Mouse (Mus musculus): ENCODE data around the gene Nipal3. TPM values are rescaled to one million over a fixed set of nuclear protein-coding genes. Genes with fewer than 3 reads are reported as not detected.

Nipal3 gene
- polyA plus RNA-seq, 1 experiment from 2014 or later = 1.6 TPM

DNA sequence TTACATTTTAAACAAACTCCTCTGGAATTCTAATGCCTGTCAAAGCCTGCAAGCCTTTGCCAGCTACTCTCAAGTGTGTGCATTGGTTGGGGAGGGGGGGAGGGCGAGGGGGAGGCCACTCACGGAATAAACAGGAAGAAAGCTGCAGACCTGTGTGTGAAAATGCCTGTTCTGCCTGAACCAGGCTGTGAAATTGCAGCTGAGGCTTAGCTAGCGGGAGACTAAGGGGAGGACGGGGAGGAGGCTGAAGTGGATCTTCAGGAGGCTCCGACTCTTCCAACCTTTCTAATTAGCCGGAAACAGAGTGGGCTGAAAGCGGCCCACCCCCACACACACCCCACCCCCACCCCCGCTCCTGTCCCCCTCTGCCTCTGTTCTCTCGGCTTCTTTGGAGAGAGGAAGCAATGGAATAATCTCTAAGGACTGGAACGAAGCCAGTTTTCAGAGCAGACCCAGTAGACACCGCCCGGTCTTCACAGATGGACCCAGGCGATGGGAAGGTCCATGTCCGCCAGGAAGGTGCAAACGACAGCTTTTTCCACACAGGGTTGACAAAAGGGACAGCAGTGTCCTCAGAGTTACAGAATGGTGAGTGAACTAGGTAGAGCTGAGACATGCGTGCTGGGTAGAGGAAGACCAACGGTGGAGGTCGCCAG is 43.4 kb downstream of the Nipal3 start:
- Histone ChIP-seq H3K9ac (replicated peaks) (no peak overlapping the region), H3K4me3 (ENCODE audit: low read depth, low read length) (no peak overlapping the region), H3K27ac (ENCODE audit: low read depth) (no peak overlapping the region), H3K27me3 (ENCODE audit: insufficient read depth, low read length) (no peaks in the 10 kb centered on the region), H3K36me3 (replicated peaks; ENCODE audit: insufficient read depth, low read length) (no peaks in the 10 kb centered on the region), H3K4me2 (ENCODE audit: low read depth, low read length) (no peak overlapping the region), H3K4me1 (ENCODE audit: insufficient read depth) (no peaks in the 10 kb centered on the region), H3K9me3 (ENCODE audit: low read length) (no peaks in the 10 kb centered on the region)
- 58% methylated on average over 18 of the region's 18 CpGs for WGBS (ENCODE audit: insufficient replicate concordance)
- no peak for TF ChIP-seq EP300 (IDR thresholded peaks at IDR 0.05; ENCODE audit: low read depth)
- TF ChIP-seq CTCF (IDR thresholded peaks at IDR 0.05; ENCODE audit: low read depth) = no peak
- DNase-seq (no peak), ATAC-seq (no peak)

- Histone ChIP-seq H3K27me3 (ENCODE audit: insufficient read depth, low read length) (no peaks in the 10 kb centered on the region), H3K9me3 (ENCODE audit: low read length) (no peaks in the 10 kb centered on the region), H3K9ac (replicated peaks) (no peak overlapping the region), H3K4me2 (ENCODE audit: low read depth, low read length) (no peak overlapping the region), H3K36me3 (replicated peaks; ENCODE audit: insufficient read depth, low read length) (no peaks in the 10 kb centered on the region), H3K27ac (ENCODE audit: low read depth) (no peak overlapping the region), H3K4me3 (ENCODE audit: low read depth, low read length) (no peak overlapping the region), H3K4me1 (ENCODE audit: insufficient read depth) (peaks cover 10% of the 10 kb centered on the region)
- no peak for TF ChIP-seq CTCF (IDR thresholded peaks at IDR 0.05; ENCODE audit: low read depth)
- no peak for TF ChIP-seq EP300 (IDR thresholded peaks at IDR 0.05; ENCODE audit: low read depth)
- WGBS (ENCODE audit: insufficient replicate concordance) = 52% methylated on average over 5 of the region's 5 CpGs
- ATAC-seq (no peak), DNase-seq (no peak)
Observed at GRCm38 (mm10) chr4:135442473-135442872, 52.4 kb downstream of the Nipal3 start.

DNA sequence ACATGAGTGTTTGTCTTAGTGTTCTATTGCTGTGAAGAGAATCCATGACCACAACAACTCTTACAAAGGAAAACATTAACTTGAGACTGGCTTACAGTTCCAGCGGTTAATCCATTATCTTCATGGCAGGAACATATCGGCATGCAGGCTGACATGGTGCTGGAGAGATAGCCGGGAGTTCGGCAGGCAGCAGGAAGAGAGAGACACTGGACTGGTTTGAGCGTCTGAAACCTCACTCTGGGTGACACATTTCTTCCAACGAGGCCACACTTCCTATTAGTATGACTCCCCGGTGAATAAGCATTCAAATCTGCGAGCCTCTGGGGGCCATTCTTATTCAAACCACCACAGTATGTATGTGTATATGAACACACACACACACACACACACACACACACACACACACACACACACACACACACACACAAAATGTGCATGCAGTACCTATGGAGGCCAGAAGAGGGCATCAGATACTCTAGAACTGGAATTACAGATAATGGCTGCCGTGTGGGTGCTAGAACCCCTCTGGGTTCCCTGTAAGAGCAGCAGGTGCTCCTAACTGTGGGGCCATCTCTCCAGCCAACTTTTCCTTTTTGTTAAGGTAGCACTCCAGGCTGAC is 54.8 kb downstream of the Nipal3 start:
- ATAC-seq = peak; percentile 70
- TF ChIP-seq CTCF (IDR thresholded peaks at IDR 0.05; ENCODE audit: low read depth) (peak; percentile 85), EP300 (IDR thresholded peaks at IDR 0.05; ENCODE audit: low read depth) (peak; percentile 92)
- no peaks in the 10 kb centered on the region for H3K27me3 ChIP-seq (ENCODE audit: insufficient read depth, low read length)
- H3K9ac ChIP-seq (replicated peaks) = peak overlapping the region; percentile 45
- H3K4me2 ChIP-seq (ENCODE audit: low read depth, low read length) = peak overlapping the region; percentile 52
- peak overlapping the region; percentile 91 for H3K27ac ChIP-seq (ENCODE audit: low read depth)
- peaks cover 14% of the 10 kb centered on the region for H3K4me1 ChIP-seq (ENCODE audit: insufficient read depth)
- WGBS (ENCODE audit: insufficient replicate concordance) = 23% methylated on average over 9 of the region's 9 CpGs
- H3K36me3 ChIP-seq (replicated peaks; ENCODE audit: insufficient read depth, low read length) = no peaks in the 10 kb centered on the region
- DNase-seq = peak; percentile 74
- no peaks in the 10 kb centered on the region for H3K9me3 ChIP-seq (ENCODE audit: low read length)
- peak overlapping the region; percentile 19; the same call in 1 of the 2 replicates for H3K4me3 ChIP-seq (ENCODE audit: low read depth, low read length)

DNA sequence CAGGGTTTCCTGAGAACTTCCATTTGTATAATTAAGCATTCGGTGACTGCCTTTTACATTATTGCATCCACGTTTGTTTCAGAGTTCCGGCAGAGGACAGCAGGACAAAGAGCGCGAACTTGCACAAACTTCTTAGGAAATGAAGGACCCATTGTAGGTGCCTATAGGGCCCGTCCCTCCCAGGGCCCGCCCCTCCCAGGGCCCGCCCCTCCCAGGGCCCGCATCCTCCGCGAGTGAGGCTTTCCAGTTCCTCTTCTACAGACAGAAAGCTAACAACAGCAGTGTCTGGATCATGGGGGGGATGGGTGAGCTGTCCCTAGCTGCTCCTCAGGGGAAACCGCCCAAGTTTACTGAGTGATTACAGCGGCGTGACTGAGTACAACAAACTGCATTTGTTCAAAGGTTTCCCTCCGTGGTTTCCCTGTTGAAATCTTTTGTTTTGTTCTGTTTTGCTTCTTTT is 55.6 kb downstream of the Nipal3 start:
- peak overlapping the region; percentile 91 for H3K27ac ChIP-seq (ENCODE audit: low read depth)
- DNase-seq (peak; percentile 90), ATAC-seq (peak; percentile 95)
- peaks cover 18% of the 10 kb centered on the region for H3K4me1 ChIP-seq (ENCODE audit: insufficient read depth)
- H3K9me3 ChIP-seq (ENCODE audit: low read length) = no peaks in the 10 kb centered on the region
- TF ChIP-seq CTCF (IDR thresholded peaks at IDR 0.05; ENCODE audit: low read depth) = 0 out of 2 replicates have a peak, but pooled peaks have one; percentile 1
- no peak for TF ChIP-seq EP300 (IDR thresholded peaks at IDR 0.05; ENCODE audit: low read depth)
- no peaks in the 10 kb centered on the region for H3K27me3 ChIP-seq (ENCODE audit: insufficient read depth, low read length)
- peak overlapping the region; percentile 45 for H3K9ac ChIP-seq (replicated peaks)
- peak overlapping the region; percentile 52 for H3K4me2 ChIP-seq (ENCODE audit: low read depth, low read length)
- WGBS (ENCODE audit: insufficient replicate concordance) = 2% methylated on average over 15 of the region's 15 CpGs
- H3K36me3 ChIP-seq (replicated peaks; ENCODE audit: insufficient read depth, low read length) = no peaks in the 10 kb centered on the region
- H3K4me3 ChIP-seq (ENCODE audit: low read depth, low read length) = peak overlapping the region; percentile 19

GRCm38 (mm10) chr4:135437924-135438323 is 56.9 kb downstream of the Nipal3 start:
- DNase-seq (no peak), ATAC-seq (no peak)
- no peaks in the 10 kb centered on the region for H3K9me3 ChIP-seq (ENCODE audit: low read length)
- H3K36me3 ChIP-seq (replicated peaks; ENCODE audit: insufficient read depth, low read length) = no peaks in the 10 kb centered on the region
- peaks cover 19% of the 10 kb centered on the region for H3K4me1 ChIP-seq (ENCODE audit: insufficient read depth)
- no peak overlapping the region for H3K9ac ChIP-seq (replicated peaks)
- no peak overlapping the region for H3K4me3 ChIP-seq (ENCODE audit: low read depth, low read length)
- TF ChIP-seq EP300 (IDR thresholded peaks at IDR 0.05; ENCODE audit: low read depth) (no peak), CTCF (IDR thresholded peaks at IDR 0.05; ENCODE audit: low read depth) (no peak)
- no peak overlapping the region for H3K4me2 ChIP-seq (ENCODE audit: low read depth, low read length)
- H3K27me3 ChIP-seq (ENCODE audit: insufficient read depth, low read length) = no peaks in the 10 kb centered on the region
- H3K27ac ChIP-seq (ENCODE audit: low read depth) = no peak overlapping the region

- no peak; the same call in 1 of the 2 replicates for TF ChIP-seq EP300 (IDR thresholded peaks at IDR 0.05; ENCODE audit: low read depth)
- no peak for TF ChIP-seq CTCF (IDR thresholded peaks at IDR 0.05; ENCODE audit: low read depth)
- no peak overlapping the region for H3K4me2 ChIP-seq (ENCODE audit: low read depth, low read length)
- H3K27ac ChIP-seq (ENCODE audit: low read depth) = no peak overlapping the region
- ATAC-seq (no peak), DNase-seq (peak; percentile 32)
- H3K9ac ChIP-seq (replicated peaks) = no peak overlapping the region
- H3K4me3 ChIP-seq (ENCODE audit: low read depth, low read length) = no peak overlapping the region
- no peaks in the 10 kb centered on the region for H3K9me3 ChIP-seq (ENCODE audit: low read length)
- H3K36me3 ChIP-seq (replicated peaks; ENCODE audit: insufficient read depth, low read length) = no peaks in the 10 kb centered on the region
- 36% methylated on average over 13 of the region's 13 CpGs for WGBS (ENCODE audit: insufficient replicate concordance)
- H3K4me1 ChIP-seq (ENCODE audit: insufficient read depth) = peaks cover 19% of the 10 kb centered on the region
- no peaks in the 10 kb centered on the region for H3K27me3 ChIP-seq (ENCODE audit: insufficient read depth, low read length)
Observed at GRCm38 (mm10) chr4:135436291-135436690, 58.5 kb downstream of the Nipal3 start.

Measured in liver, postnatal 0 days (tissue).